In the genomic region with DNA sequence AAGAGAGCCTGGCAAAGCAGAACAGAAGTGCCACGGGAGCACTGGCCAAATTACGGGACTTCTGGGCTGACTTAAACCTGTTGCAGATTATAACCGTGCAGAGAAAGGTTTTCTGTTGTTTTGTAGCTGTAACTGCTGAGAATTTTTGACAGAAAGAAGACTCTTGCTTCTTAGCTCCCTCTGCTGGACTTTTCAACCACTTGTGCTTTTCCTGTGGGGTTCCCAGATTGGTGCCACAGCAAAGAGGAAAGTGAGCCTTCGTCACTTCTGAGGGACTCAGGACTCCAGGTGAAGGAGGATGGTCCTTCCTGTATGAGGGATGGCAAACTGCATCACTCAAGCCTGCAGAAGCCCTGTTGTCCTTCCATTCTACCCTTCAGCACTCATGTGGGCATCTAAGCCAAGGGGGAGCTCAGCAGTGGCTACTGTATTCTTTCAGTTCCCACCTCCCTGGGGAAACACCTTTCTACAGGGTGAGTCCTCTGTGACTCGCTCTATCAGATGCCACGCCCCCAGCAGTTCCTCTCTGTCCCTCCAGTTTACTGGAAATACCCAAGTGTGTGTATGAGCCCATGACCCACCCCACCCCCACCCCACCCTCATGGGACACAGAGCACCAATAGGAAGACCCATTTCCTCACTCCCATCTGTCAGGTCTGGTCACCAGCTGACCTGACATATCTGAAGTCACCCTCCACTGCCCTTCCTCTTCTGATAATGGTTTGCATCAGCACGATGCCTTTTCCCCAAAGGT, we compare ENCODE assay signal across 9 mouse cellular contexts. TPM values are rescaled to one million over a fixed set of nuclear protein-coding genes. Genes with fewer than 3 reads are reported as not detected.
DNase-seq lines count a peak whose midpoint lies in the region; ATAC-seq and TF ChIP-seq lines count a peak whose summit lies in the region.
"Had no signal": no experiment of that assay in that cellular context is flagged by ENCODE, and none has a peak within 500 bp of the region (broad histone marks: within the 10 kb centered on the region; RNA-seq: fewer than 3 reads in every experiment).

No protein-coding gene starts in this region.

- peak; percentile 41 for ATAC-seq in CD4-positive, CD25-positive, alpha-beta regulatory T cell, adult 4 months
- no peak for ATAC-seq in intestine, embryonic 15.5 days

- H3K9me3 ChIP-seq in intestine, embryonic 15.5 days: no peaks in the 10 kb centered on the region
- H3K9me3 ChIP-seq: stomach, embryonic 15.5 days had no signal

- H3K4me2 ChIP-seq in intestine, embryonic 15.5 days (replicated peaks): no peak overlapping the region
- H3K4me2 ChIP-seq: stomach, embryonic 15.5 days had no signal

- H3K4me1 ChIP-seq in kidney, adult 2 months (ENCODE audit: control insufficient read depth, insufficient read depth, low read length): no peaks in the 10 kb centered on the region
- peaks cover 21% of the 10 kb centered on the region for H3K4me1 ChIP-seq in bone marrow macrophage, adult 2 months (ENCODE audit: control insufficient read depth, insufficient read depth, low read length)
- H3K4me1 ChIP-seq in intestine, embryonic 15.5 days (replicated peaks): no peaks in the 10 kb centered on the region
- H3K4me1 ChIP-seq: stomach, embryonic 15.5 days had no signal

- no peaks in the 10 kb centered on the region for H3K27me3 ChIP-seq in kidney, adult 2 months (replicated peaks; ENCODE audit: control insufficient read depth, insufficient read depth, low read length)
- H3K27me3 ChIP-seq in intestine, embryonic 15.5 days (replicated peaks): no peaks in the 10 kb centered on the region
- H3K27me3 ChIP-seq: stomach, embryonic 15.5 days had no signal

- no peak overlapping the region for H3K9ac ChIP-seq in intestine, embryonic 15.5 days
- H3K9ac ChIP-seq: stomach, embryonic 15.5 days had no signal

- TF ChIP-seq CTCF in kidney, adult 2 months (conservative IDR thresholded peaks at IDR 0.05; ENCODE audit: insufficient read depth, insufficient read length, low read depth, low read length): peak; percentile 28; the same call in 1 of the 2 replicates
- TF ChIP-seq CTCF in bone marrow macrophage, adult 2 months (IDR thresholded peaks at IDR 0.05; ENCODE audit: low read depth, low read length): 0 out of 2 replicates have a peak, but pooled peaks have one; percentile 19

- 47% methylated on average over 7 of the region's 7 CpGs for WGBS in kidney, adult 2 months
- 53% methylated on average over 7 of the region's 7 CpGs for WGBS in intestine, embryonic 15.5 days

- no peak overlapping the region for H3K27ac ChIP-seq in kidney, adult 2 months (ENCODE audit: insufficient read depth, low read depth, low read length)
- H3K27ac ChIP-seq in bone marrow macrophage, adult 2 months (ENCODE audit: insufficient read depth, low read depth, low read length): no peak overlapping the region
- H3K27ac ChIP-seq in intestine, embryonic 15.5 days: no peak overlapping the region
- H3K27ac ChIP-seq: stomach, embryonic 15.5 days had no signal

- no peaks in the 10 kb centered on the region for H3K36me3 ChIP-seq in kidney, adult 2 months (ENCODE audit: control insufficient read depth, insufficient read depth, low read length)
- no peaks in the 10 kb centered on the region for H3K36me3 ChIP-seq in intestine, embryonic 15.5 days
- H3K36me3 ChIP-seq: stomach, embryonic 15.5 days had no signal

- DNase-seq in kidney, adult 2 months: peak; percentile 21
- no peak for DNase-seq in kidney, adult 8-10 months
- DNase-seq in skeletal muscle tissue, adult 2 months (ENCODE audit: low read depth, low spot score): peak; percentile 18
- DNase-seq in testis, postnatal 14 days (ENCODE audit: low spot score): no peak
- DNase-seq in kidney, postnatal 10 days: no peak

- no peak overlapping the region for H3K4me3 ChIP-seq in kidney, adult 2 months (ENCODE audit: insufficient read depth, low read depth, low read length)
- no peak overlapping the region for H3K4me3 ChIP-seq in bone marrow macrophage, adult 2 months (ENCODE audit: insufficient read depth, low read length)
- no peak overlapping the region for H3K4me3 ChIP-seq in intestine, embryonic 15.5 days (replicated peaks)
- H3K4me3 ChIP-seq: stomach, embryonic 15.5 days had no signal

- no peak for TF ChIP-seq POLR2A in kidney, adult 2 months (IDR thresholded peaks at IDR 0.05; ENCODE audit: low read depth, low read length)
- no peak for TF ChIP-seq POLR2A in bone marrow macrophage, adult 2 months (IDR thresholded peaks at IDR 0.05; ENCODE audit: borderline replicate concordance, low read depth, low read length)

RNA-seq across cellular contexts. Expression of a gene that starts 19.2 kb away (rescaled TPM):
- polyA plus RNA-seq in kidney, adult 2 months (2012; rRNA removed): 0.68 and 1.5 TPM in 2 replicates
- polyA plus RNA-seq in CD4-positive, CD25-positive, alpha-beta regulatory T cell, adult 4 months (2017; shearing (Covaris generic)): 100 to 1,000 TPM; 109 to 197 TPM
- polyA plus RNA-seq in bone marrow macrophage, adult 2 months (2012; ENCODE audit: insufficient read depth, insufficient read length, missing spikeins): 66.3 and 69.0 TPM in 2 replicates
- polyA plus RNA-seq in intestine, embryonic 15.5 days (2015; fragmentation: Nextera tagmentation; extraction: Ambion mirVana): 3.4 TPM in 2 replicates

RNA-seq across cellular contexts. Expression of a gene that starts 38.3 kb away (rescaled TPM):
- 0.19 and 0.22 TPM in 2 replicates for polyA plus RNA-seq in kidney, adult 2 months (2012; rRNA removed)
- under 1 TPM in 1 of 2 experiments, not detected in 1; 0.32 TPM for polyA plus RNA-seq in CD4-positive, CD25-positive, alpha-beta regulatory T cell, adult 4 months (2017; shearing (Covaris generic))
- 0.70 and 1.1 TPM in 2 replicates for polyA plus RNA-seq in bone marrow macrophage, adult 2 months (2012; ENCODE audit: insufficient read depth, insufficient read length, missing spikeins)
- polyA plus RNA-seq in intestine, embryonic 15.5 days (2015; fragmentation: Nextera tagmentation; extraction: Ambion mirVana): 2.6 and 2.7 TPM in 2 replicates

Comparison
In these comparisons a context has a peak if more than half of its experiments do, and no peak if none do; other contexts are left out.
1. DNase-seq: peak in kidney, adult 2 months (single experiment) and skeletal muscle tissue, adult 2 months (single experiment); none in kidney, adult 8-10 months (0 of 2), testis, postnatal 14 days (single experiment) and kidney, postnatal 10 days (single experiment).
2. RNA of a gene that starts 19.2 kb away (polyA plus RNA-seq): 109 to 197 TPM in CD4-positive, CD25-positive, alpha-beta regulatory T cell, adult 4 months and 66.3 to 69.0 TPM in bone marrow macrophage, adult 2 months; 3.4 TPM in intestine, embryonic 15.5 days and 0.68 to 1.5 TPM in kidney, adult 2 months; every median in the first group is over 10 times any median in the second.